Mouse (Mus musculus) layer of hippocampus, postnatal 36 days (tissue): ENCODE measurements around the gene Ggps1. TPM values are rescaled to one million over a fixed set of nuclear protein-coding genes. Genes with fewer than 3 reads are reported as not detected.

Source experiments
- DNase-seq, 2 experiments: peaks; one replicate each; pipeline ENCODE4 v3.0.0; 2022
- total RNA-seq, 2 experiments: library from RNA; stranded (reverse); gene quantifications; 2 replicates each; pipeline ENCODE4 v1.2.3; 2021

The Ggps1 gene
- total RNA-seq: 10 to 100 TPM; 59.3 to 62.8 TPM

DNA sequence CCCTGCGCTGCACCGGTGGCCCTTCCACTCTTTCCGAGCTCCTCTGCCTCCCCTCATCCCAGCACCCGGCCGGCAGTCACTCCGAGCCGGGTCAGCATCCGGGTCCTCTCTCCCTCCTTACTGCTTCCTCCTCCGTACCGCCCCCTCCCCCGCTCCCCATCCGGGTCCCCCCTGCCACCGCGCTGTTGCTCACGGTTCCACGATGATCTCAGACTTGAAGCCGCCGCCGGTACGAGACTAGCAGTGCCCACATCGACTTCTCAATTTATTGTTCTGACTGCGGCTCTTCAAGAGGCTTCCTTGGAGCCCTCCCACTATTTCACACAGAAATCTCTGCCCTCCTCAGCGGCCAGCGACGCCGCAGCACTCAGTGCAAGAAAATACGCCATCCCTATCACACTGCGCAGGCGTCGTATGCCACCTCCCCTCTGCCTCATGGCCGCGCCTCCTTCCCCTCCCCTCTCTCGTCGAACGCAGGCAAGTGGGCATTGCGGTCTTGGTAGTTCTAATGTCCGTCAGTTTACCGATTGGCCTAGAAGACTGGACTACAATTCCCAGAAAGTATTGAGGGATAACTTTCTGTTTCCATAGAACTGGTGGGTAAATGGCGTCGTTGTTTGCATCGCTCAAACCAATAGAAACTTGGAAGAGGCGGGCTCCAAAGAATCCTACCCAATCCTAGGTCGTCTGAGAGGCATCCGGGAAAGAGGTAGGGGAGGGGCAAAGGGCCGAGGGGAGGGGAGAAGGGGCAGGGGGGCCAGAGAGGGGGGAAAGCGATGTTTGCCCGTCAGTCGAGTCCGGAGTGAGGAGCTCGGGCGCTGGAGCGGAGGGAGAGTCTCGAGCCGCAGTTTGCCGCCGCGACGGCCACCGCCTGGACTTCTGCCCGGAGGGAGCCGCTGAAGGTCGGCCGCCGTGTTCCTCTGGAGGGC is at the start of gene Ggps1, which contains the start of gene Arid4b:
Gene Ggps1, minus strand, starts transcription at position 476 of the 929 bp plus-strand sequence.
Gene Arid4b, plus strand, starts transcription at position 220 of the 929 bp plus-strand sequence.
- DNase-seq: peak; percentile 96 to 98

DNA sequence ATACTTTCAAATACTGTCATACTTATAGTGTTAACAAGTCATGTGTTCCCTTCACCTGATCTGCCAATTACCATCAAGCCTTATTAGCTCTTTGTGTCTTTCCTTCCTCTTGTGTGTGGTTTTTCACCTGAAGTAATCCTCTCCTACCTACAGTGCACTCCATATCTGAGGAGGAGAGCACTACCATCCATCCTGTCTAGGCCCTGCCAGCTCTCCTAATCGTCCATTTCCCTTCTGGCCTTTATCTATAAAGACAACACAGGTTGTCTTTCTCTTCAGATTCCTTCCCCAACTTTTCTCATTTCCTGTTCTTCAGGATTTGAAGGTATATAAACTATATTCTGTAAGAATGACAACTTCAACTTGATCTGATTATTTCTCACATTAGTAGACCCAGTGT is 47.9 kb upstream of the Ggps1 start:
- DNase-seq: no peak

DNA sequence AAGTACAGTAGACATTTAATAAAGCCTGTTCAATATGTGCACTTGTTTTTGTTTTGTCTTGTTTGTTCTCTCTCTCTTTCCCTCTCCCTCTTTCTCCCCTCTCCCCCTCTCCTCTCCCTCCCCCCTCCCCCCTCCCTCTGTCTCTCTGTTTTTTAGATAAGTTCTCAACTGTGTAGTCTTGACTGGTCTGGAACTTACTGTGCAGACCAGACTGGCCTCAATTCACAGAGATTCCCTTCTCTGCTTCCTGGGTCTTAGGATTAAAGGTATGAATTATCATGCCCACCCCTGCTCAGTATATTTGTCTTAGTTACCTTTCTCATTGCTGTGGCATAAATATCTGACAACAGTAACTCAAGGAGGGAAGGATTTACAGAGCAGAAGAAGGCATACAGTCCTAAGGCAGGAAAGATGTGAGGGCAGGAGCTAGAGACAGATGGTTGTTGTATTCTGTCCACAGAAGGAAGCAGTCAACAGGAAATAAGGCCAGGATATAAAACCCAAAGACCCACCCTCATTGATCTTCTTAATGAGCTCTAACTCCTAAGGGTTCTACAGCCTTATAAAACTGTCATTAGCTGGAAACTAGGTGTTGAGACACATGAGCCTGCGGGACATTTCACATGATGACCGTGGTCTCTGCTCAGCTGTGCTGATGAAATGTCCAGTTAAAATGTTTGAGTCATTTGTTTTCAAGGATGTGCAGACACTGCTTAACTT is 47.0 kb upstream of the Ggps1 start:
- no peak for DNase-seq

DNA sequence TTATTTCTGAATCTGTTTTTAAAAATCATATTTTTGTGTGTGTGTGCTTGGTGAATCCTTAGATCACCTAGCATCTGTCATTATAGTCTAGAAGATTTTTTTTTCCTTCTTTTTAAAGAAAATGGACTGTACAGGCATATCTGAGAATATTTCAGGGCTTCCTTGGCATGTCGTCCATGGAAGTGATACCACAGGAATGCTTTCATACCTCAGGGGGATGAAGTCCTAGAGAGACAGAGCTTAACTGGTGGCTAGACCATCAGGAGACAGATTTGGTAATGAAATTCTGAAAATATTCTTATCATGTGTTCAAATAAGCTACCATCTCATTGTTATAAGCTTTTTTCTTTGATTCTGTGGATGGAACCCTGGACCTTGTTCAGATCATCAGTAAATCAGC is 39.7 kb upstream of the Ggps1 start:
- no peak for DNase-seq

DNA sequence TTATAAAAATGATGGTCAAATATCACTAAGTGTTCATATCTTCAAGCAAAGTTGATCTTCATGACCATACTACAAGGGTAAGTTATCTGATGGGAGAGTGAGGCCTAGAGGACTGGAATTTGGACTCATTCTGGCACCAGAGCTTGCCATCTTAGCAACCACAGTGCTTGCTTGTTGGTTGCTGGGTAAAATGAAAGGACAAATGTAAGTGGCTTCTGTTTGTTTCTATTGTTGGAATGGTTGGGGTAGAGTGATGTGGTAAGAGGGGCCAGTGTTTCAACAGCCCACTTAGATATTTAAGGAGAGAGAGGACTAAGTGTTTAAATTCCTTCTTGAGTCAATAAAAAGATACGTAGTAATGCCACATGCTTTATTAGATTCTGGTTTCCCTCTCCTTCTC is 25.4 kb upstream of the Ggps1 start:
- DNase-seq: no peak

DNA sequence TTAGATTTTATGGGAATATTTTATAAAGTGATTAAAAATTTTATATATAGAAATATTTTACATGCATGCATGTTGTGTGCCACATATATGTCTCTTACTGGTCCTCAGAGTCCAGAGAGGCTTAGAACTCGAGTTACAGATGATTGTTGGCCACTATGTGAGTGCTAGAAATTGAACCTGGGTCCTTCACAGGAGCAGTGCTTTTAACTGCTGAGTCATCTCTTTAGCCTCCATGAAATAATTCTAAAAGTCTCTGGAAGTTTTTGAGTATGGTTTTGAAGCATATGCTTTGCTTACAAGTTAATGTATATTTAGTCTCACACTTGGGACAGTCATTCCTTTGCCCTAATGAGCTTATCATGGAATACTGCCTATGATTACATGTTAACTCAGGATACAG is 12.0 kb upstream of the Ggps1 start:
- no peak for DNase-seq

DNA sequence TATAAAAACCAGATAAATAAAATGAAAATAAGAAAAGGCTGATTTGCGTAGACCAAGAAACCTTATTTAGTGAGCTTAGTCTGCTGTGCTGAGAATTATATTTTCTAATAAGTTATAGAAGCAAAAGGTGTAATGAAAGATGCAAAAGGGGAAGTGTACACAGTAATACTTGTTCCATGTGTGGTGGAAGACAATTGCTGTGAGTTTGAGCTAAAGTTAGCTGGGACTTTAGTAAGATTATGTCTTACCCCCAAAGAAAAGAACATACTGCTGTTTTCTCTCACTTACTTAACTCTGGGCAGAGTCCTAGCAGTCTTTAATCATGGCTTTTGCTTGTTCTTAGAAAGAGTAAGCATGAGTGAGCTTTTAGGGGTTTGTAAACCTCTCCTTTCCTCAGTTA is 11.1 kb upstream of the Ggps1 start:
- no peak for DNase-seq

DNA sequence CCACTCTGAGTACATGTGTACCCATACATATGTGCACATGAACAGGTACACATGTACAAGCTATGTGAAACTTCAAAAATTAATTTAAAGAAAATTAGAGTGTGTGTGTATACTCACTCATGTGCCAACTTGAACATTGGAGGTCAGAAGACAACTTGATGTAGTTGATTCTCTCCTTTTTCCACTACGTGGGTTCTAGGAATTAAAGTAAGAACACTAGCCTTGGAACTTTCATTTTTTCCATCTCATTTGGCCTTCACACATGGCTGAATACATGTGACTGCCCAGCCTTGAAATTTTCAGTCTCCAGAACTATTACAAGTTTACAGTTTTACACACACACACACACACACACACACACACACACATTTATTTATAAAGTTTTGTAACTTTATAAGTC is 6.0 kb upstream of the Ggps1 start:
- DNase-seq: no peak

DNA sequence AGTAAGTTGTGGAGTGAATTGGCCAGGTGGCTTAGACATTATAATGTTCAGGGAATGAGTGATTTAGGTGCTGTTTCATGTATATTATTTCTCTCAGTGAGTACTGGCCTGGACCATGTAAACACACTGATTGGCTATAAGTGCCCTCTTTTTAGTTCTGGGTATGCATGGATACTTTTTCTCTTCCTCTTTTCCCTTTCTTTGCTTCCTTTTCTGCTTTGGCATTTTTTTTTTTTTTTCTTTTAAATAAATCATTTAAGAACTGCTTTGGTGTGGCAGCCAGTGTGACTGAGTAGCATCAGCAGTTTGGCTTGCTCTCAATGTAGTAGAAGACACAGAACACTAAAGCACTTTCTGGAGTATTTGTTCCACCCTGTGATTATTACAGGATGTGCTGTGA is 4.7 kb upstream of the Ggps1 start:
- DNase-seq: no peak

DNA sequence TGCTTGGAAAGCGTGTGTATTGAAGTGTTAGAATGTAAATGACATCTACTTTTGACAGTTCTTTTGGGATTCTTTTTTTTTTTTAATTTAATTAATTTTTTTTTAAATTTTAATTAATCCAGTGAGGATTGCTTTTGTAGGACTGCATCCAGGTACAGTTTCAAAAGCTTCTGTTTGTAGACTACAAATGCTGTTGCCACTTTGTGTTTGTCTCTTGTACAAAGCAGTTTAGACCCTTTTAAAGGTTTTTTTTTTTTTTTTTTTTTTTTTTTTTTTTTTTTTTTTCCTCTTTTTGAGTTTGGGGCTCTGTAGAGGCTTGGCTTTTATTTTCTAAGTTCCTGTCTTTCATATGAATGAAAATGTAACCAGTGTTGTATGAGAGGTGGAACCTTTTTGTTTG is 2.4 kb upstream of the Ggps1 start:
- no peak for DNase-seq

DNA sequence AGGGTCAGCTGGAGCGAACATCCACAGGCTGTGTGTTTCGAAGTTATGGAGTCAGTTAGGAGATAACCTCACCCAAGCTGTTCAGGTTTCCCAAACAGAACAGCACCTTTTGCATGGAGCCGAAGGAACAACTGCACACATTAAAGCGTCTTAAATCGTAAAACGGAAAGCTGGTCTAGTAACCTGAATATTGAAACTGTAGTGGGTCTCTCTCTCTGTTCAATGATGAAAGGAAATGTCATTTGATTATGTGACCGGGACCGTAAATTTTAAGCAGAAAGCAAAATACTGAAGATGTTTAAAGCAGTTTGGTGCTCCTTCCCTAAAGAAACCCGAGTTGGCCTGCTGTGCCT is 1.7 kb upstream of the Ggps1 start:
- DNase-seq: no peak

DNA sequence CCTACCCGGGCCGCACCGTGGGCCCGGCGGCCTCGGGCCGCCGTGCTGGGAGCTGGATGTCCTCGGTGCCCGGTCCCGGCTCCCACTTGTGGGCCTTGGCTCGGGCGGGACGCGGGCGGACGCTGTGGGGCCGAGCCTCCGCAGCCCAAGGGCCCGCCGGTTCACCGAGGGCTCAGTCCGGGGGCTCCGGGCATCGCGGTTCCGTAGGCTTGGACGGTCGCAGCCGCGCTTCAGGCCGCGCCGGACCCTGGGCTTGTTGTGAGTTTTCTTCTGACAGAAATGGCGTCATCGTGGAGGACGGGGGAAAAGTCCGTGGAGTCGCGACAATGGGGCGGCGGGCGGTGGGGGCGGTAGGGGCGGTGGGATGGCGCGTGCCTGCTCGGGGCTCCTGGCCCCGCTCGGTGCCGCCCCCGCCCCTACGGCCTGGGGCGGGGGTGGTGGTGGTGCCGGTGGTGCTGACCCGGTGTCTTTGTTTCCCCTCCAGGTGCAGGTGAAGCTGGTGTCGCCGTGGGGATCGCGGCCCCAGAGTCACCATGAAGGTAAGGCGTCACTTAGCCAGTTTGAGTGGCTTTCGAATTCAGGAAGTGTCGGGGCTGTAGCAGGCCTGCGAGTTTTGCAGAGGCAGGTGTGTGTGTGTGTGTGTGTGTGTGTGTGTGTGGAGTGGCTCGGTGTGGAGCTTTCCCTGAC is 1.2 kb upstream of the Ggps1 start:
- DNase-seq: peak; percentile 16 to 21

DNA sequence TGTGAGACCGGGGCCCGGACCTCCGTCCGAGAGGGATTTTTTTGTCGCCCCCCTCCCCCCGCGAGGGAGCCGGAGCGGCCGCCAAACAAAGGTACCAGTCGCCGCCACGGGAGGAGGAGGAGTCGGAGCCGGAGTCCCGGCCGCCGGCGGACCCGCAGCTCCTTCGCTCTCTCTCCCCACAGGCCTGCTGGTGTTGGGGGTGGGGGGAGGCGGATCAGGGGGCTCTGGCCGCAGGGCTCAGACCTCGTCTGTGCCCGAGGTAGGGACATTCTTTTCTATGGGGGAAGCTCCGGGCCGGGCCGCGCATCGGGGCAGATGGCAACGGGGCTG is 619 bp upstream of the Ggps1 start:
- DNase-seq: no peak

DNA sequence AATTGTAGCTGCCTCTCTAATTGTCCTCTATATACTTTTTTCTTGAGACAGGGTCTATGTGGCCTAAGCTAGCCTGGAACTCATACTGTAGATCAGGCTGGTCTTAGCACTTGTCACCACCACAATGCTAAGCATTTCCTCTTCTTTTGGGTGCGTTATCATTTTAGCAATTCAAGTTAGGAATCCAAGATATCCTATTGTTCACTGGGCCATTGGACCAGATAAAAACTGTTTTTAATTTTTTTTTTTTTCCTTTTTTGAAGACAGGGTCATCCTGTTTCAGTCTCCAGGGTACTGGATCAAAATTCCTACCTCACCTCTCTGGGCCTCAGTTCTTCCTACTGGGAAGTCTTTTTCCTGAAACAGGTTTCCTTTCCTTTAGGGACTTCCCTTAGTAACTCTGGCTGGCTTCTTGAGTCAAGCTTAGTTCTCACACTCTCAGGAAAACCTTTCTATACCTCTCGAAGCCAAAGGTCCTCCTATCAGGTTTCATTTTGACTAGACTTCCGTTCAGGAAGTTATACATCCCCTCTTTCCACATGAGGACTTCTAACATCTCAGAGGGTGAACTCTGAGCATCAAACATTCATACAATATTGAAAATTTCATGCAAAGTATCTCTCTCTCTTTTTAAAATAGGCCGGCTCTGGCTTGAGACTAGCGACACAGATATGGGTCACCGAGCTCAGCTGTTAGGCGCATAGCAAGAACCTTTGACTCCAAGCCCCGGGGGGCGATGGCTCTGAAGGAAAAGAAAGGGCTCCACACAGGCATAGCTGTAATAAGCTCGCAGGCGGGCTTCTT is 877 bp downstream of the Ggps1 start:
- DNase-seq: no peak

DNA sequence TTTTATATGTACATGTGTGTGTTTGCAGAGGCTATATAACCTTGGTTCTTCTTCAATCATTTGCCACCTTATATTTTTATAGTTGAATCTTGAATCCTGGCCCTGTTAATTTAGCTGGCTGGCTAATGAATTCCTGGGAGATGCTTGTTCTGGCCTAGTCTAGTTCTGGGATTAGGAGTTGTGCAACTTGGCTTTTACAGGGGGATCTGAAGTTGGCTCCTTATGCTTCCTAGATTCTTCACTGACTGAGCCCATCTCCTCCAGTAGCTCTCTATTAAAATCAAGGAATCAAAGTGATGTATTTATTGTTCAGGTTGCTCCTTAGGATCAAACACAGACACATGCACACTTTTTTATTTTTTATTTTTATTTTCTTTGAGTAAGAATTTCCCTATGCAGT is 3.7 kb downstream of the Ggps1 start:
- no peak for DNase-seq

DNA sequence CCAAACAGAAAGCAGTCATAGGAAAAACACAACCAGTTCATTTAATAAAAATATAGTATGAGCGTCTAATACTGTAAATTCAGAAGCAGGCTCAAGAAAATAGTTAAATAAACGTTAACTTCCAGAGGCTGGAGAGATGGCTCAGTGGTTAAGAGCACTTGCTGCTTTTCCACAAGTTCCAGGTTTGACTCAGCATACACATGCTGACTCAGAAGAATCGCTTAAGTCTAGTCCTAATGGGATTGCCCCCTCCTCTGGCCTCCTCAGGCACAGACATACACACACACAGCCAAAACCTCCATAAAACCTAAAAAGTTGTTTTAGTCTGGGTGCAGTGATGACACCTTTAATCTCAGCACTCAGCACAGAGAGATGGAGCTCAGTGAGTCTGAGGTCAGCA is 6.5 kb downstream of the Ggps1 start:
- DNase-seq: no peak

DNA sequence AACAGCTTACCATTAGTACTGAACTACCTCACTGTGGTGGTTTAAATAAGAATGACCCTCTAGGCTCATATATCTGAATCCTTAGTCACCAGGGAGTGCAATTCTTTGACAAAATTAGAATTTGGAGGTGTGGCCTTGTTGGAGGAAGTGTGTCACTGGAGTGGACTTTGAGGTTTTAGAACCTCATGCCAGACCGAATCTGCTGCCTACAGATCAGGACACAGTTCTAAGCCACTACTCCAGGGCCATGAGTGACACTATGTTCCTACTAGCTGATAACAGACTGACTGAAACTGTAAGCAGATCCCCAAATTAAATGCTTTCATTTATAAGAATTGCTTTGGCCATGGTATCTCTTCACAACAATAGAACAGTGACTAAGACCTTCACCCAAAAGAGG is 13.4 kb downstream of the Ggps1 start:
- no peak for DNase-seq

DNA sequence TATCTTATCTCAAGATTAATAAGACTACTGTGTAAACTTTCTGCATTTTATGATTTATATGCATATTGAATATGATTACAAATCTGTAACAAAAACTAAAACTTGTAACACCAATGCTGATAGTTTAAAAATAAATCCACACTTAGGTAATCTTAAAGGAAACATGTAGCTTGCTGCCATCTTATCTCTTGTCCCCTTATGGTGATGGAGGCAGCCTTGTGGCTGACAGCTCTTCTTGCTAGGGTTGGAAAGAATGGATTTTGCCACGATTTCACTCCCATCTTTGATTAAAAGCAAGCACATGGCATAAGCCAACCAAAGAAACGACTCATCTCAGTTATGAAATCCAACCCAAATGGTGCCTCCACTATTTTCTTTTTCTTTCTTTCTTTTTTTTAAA is 18.8 kb downstream of the Ggps1 start:
- no peak for DNase-seq

DNA sequence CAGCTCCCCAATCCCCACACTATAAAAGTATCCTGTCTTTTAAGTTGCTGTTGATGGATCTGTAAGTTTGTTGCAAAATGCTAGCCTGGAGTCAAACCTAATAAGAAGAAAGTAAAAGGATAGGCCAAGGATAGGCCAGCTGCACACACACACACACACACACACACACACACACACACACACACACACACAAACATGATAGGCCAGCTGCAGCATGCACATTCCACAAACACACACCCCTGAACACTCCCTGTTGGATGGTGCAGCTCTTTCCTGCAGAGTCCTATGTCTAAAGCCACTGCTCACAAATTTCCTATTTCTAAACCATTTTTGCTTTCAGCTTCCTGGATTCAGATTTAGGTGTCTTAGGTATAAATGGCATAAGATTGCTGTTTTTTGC is 19.4 kb downstream of the Ggps1 start:
- no peak for DNase-seq

DNA sequence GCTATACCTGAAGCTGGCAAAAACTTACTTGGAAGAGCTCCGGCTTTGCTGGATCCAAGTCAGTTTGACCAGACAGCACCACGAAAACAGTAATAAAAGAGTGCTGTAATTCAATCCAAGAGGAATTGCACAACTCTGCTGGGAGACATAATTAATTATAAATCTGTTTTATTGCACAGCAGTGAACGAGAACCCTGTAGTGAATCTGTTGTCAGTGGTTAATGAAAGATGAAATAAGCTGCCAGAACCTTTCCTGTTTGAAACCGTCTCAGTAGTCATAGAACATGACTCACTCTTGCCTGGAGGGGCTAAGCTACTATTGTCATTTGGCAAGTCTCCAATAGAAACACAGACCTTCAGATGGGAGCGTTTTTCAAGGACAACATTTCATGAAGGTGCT is 23.1 kb downstream of the Ggps1 start:
- DNase-seq: no peak

DNA sequence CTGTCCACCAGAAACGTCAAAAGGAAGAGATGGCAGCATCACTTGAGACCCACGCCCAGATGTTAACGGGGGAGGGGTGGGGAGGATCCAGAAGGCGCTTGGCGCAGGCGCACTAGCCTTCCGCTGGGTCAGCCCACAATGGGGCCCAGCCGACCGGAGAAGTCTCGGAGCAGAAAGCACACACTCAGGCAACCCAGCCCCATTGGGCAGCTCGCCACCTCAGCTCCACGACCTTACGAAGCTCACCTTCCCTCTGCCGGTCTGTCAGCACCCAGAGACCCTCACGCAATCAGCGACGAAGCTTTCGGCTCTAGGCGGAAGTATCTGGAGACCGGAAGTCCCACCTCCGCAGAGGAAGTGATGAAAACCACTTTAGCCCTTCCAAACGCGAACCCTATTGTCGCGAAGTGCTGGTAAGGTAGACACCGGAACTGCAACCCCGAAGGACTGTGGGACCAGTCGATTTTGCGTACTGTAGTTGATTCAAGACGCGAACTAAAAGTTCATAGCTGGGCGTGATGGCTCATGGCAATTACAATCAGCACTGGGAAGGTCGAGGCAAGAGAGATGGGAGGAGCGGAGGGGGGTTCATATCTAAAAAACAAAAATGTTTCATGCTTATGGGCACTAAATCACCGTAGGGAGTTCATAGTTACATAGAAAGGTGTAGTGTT is 23.9 kb downstream of the Ggps1 start, which contains the start of gene Tbce:
Gene Tbce, minus strand, starts transcription at position 347 of the 674 bp plus-strand sequence.
- peak; percentile 92 to 93 for DNase-seq

DNA sequence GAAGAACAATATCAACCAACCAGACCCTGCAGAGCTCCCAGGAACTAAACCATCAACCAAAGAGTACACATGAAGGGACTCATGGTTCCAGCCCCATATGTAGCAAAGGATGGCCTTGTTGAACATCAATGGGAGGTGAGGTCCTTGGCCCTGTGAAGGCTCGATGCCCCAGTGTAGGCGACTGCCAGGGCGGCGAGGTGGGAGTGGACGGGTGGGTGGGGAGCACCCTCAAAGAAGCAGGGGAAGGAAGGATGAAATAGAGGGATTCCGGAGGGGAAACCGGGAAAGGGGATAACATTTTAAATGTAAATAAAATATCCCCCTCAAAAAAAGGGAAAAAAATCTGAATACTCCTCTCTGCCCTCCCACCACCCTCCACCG is 24.4 kb downstream of the Ggps1 start:
- no peak for DNase-seq
